Mouse (Mus musculus) thymus, postnatal 10 days (tissue): ENCODE data around the gene Dclk1.

Source experiments
- DNase-seq, 2 experiments: peaks; one replicate each; pipeline ENCODE4 v3.0.0; 2021; ENCODE audit warnings: low spot score in 2 of 2

The Dclk1 gene

DNA sequence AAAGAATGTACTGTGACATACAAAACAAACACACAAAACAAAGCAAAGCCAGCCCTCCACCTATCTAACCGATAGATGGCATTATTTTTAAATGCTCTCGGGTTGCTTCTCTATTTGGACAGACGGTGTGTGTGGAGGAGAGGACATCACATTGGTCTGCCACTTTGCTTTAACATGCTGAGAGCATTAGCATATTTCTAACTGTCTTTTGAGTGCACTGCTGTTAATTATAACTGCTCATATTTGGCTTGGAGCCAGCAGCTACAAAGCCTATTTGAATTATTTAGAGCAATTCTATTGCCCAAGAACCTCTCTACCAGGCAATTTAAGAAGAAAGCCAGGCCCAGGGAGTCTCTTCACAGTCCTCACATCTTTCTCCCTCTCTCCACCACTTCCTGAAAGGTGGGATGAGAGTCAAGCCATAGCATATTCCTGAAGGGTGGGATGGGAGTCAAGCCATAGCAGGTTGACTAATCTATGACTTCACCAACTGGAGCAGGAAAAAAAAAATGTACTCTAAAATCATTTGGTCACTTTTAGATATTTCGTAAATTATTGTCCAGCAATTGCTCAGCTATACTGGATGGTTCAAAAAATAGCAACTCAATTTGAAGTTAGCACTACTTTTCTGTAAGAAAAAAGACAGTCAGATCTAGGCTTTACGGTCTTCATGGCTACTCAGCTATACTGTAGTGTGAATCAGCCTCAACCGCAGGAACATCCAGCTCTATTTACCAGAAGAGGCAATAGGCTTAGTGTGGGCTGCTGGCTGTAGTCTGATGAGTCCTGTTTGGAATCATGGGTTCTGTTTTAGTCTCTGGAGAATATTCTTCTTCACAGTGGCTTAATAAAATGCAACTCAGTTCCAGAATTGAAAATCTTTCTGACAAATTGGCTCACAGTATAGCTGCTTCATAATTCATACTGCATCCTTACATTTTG, 155.9 kb downstream of the Dclk1 start:
- no peak for DNase-seq

DNA sequence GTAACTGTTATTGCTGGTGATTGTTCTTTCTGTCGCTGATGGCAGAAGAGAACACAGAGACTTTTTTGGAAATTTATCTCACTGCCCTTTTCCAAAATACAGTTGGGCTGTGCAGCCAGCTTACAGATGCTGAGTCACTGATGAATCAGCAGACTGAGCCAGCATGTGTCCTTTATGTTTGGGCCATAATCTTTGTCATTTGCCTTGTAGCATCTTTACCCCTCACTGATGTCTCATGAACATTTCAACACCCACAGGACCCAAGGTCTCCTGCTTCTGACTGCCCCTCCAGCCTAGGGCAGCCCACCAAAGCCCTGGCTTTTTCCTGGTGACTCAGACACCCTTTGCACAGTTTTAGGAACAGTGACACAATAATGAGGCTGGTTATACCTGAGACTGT, 159.1 kb downstream of the Dclk1 start:
- DNase-seq, result no peak

DNA sequence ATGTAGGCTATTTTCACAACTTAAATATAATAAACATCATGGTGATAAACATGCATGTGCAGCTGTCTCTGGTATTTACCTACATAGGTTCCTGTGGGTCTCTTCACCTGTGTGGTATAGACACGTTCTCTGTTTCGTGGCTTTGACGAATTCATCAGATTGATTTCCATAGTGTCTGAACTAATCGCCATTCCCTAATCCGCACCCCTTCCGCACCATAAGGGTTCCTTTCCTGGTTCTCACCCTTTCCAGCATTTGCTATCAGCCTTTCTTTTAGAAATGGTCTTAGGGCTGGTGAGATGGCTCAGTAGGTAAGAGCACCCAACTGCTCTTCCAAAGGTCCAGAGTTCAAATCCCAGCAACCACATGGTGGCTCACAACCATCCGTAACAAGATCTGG, 162.6 kb downstream of the Dclk1 start:
- no peak for DNase-seq

DNA sequence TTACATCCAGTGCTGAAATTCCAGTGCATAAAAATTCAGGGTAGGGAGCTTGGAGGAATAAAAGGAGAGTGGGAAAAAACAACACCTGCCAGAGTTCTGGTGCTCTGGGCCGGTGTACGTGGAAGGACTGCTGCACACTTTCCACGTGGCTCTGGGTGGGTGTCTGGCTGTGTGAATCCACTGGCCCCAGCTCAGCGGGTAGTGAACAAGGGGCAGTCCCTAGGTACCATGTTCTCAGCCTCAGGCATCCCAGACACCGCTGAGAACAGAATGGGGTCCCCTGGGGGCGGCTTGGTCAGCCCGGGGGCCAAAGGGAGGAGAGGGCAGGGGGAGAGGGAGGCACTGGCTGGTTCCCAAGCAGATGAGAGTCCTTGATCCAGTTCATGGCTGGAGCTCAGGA, 164.5 kb downstream of the Dclk1 start:
- no peak for DNase-seq

DNA sequence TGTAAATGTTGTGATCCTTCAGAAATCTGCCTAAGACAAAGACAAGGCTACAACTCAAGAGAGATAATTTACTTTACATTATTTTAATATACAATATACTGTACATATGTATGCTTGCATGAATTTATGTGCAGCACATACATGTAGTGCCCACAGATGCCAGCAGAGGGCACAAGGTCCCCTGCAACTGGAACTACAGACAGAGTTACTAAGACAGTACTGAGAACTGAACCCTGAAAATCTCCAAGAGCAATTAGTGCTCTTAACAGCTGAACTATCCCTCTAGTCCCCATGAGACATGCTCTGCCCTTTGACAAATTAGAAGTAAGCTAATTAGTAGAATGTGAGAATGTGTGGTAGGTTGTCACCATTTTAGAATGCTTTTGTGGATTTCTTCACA, 169.4 kb downstream of the Dclk1 start:
- DNase-seq, result no peak

DNA sequence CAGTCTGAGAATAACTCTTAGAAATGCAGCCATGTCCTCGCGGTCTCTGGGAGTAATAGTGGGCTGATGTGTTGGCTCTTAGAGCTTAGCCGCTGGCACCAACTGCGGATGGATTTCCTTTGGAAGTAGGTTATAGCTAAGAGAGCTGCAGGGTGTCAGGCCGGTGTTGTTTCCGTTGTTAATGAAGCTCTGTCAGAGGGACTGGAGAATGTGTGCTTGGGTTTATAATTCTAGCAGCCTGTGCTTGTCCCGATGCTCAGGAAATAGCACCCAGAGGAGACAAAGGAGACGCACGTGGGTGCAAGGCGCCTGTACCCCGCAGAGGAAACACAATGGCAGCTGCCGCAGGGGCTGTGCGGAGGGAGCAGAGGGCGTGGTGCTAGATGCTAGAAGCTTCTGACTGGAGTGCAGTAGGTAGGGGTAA, 173.4 kb downstream of the Dclk1 start:
- peak in 1 of 2 experiments; percentile 7 for DNase-seq

DNA sequence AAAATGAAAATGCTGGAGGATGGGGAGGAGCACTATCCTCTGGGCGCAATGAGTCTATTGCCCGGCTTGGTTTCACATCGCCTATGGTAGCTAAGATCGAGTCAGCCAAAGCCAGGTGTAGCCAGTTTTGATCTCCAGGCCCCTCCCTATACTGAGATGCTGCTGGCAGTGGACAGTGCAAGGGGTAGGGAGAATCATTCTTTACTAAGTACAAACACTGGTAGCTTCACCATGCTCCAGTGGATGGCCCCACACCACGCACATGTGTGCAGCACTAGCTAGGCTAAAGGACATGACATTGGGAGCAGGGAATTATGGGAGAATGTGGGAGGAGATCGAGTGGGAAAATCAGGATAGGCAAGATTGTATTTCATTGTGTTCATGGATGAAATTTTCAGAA, 176.7 kb downstream of the Dclk1 start:
- no peak for DNase-seq

DNA sequence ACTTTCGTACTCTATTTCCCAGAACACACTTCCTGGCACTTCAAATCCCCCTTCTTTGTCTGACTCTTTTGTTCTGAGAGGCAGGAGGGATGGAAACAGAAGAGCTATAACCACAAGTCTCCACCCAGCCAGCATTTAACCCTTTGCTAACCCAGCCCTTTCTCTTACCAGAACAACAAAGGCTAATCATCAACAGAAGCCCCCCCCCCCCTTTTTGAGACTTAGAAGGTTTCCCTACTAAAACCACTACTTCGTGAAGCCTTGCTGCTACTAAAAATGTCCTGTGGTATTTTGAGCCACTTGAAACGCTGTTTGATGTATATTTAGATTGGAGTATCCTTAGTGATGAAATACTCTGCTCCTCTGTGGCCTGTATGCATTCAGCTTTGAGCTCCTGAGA, 177.2 kb downstream of the Dclk1 start:
- no peak for DNase-seq

DNA sequence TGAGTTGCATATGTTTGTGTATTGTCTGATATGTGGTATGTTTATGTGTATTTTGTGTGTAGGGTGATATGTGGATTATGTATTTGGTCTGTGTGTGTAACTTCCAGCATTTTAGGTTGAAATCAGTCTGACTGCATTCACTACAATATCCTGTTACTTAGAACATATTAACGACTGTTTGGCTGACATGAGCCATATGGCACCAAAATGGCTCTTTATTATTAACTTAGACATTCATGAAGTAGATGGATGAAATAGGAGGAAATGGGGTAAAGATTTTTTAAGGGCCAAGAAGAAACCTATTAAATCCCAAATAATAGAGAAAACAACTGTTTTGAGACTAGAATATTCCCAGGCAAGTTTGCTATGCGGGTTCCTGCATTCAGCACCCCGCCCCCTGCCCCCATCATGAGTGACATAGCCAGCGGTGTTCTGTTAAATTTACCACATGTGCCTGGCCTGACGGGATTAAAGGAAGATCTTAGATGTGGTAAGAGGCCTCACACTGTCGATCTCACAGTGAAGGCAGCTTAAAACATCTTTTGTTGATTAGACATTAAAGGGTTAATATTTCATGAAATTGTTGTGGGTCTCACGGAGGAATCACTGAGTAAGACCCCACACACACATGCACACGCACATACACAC, 178.4 kb downstream of the Dclk1 start:
- DNase-seq, result no peak

DNA sequence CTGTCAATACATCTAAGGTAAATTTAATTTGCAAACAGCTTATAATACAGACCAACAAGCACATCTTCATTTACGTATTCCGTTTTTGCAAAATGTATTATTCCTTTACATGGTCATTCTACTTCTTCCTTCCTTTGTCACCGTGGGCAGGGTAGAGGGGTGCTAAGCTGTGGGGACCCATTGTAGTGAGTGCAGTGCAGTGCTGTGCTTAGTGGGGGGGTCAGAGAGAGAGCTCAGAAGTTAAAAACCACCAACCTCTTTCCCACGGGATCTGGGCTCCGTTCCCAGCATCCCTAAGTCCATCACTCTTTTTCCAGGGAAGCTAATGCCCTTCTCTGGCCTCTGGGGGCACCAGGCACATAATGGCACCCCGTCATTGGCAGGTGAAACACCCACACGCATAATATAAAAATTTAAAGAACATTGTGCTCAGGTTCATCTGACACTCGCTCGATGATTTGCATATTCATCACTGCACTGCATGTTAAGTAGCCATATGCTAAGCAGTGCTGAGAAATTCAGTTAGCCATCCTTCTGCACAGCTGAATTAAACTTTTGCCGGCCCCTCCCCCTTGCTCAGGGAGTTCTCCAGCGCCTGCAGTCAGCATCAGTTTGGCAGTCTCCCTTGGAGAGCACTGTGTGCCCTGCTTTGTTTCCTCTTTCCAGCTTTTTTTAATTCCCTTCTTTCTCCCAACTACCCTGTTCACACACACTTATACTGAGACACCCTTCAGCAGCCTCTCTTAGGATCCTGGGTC, 181.7 kb downstream of the Dclk1 start:
- no peak for DNase-seq

DNA sequence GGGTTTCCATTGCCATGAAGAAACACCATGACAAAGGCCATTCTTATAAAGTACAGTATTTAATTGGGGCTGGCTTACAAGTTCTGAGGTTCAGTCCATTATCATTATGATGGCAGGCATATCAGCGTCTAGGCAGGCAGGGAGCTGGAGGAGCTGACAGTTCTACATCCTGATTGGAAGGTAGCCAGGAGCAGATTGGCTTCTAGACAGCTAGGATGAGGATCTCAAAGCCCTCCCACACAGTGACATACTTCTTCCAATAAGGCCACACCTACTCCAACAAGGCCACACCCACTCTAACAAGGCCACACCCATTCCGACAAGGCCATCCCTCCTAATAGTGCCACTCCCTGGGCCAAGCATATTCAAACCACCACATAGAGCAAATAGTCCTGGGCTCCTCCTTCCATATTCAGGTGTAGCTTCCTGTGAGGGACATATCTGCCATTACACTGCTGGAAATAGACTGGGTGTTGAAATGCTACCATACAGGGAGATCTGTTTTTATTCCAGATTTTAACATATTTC, 187.9 kb downstream of the Dclk1 start:
- no peak for DNase-seq

DNA sequence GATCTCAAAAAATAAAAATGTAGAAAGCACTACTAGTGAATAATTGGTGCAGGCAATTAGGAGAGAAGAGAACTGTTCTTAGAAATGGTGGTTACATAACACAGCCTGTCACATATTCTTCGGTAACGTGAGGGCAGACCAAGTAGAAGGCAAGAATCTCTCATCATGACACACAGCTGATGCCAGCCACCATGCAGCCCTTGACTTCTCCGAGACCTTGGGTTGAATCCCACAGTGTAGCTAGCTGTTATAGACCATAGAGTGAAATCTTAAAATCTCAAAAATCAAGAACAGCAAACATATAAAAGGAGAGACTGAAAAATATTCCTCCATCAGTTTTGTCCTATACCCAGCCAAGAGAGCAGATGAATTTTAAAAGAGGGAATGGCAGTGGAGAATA, 189.1 kb downstream of the Dclk1 start:
- no peak for DNase-seq

DNA sequence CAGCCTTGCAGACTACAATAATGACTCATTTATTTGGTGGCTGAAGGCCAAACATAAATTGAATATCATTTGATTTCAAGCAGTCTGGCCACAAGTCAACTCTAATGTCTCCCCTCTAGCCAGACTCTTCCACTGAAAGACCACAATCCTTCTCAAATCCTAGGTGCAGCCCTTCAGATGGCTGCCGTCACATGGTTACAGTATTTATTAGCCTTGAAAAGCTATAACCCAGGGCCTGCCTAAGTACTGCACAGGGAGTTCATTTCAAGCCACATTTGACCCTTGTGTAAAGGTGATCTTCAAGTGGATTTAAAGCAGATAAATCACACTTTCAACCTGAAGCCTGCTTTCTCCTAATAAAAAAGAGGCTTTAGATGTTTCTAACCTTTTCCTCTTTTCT, 192.1 kb downstream of the Dclk1 start:
- DNase-seq, result no peak

DNA sequence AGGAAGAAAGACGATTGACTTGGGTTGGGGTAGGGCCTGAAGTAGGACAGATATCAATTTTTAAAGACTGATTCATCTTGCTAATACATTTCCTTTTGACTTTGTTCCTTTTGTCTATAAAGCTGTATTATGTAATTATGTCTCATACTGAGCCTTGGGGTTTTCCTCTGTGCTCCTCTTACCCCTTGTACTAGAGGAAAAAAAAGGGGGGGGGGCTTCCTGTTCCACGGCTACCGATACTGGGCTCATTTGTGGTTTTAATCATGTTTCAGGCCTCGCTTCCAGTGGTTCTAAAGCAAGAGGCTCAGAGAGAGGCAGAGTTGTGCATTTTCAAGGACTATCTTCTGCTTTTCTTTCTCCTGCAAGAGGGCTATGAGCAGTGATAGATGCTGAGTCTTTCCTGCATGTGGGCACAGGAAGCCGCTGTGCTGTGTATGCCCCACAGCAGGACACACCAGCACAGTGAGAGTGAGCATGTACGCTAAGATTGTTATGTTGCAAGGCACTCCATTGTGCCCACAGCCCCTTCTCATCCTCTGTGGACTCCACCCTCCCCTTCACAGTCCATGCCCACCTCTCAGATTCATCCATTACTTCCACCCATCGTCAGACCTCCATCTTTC, 196.8 kb downstream of the Dclk1 start:
- no peak for DNase-seq

DNA sequence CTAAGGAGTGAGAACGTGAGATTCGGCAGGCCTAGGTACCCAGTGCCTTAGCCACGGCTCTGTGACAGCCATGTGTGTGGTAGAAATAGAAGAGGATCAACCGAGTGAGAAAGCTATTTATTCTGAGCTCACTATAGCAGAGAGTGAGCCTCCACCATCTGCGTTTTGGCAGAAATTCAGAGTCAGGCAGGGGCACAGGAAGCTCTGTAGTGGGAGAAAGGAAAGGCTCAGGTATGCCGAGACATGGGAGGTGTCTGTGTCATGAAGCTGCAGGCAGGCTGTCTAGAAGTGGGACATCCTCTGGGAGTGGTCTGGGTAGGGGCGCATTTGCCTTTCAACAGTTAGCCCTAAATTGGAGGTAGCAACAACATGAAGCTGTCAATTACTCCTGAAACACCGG, 198.2 kb downstream of the Dclk1 start:
- no peak for DNase-seq

DNA sequence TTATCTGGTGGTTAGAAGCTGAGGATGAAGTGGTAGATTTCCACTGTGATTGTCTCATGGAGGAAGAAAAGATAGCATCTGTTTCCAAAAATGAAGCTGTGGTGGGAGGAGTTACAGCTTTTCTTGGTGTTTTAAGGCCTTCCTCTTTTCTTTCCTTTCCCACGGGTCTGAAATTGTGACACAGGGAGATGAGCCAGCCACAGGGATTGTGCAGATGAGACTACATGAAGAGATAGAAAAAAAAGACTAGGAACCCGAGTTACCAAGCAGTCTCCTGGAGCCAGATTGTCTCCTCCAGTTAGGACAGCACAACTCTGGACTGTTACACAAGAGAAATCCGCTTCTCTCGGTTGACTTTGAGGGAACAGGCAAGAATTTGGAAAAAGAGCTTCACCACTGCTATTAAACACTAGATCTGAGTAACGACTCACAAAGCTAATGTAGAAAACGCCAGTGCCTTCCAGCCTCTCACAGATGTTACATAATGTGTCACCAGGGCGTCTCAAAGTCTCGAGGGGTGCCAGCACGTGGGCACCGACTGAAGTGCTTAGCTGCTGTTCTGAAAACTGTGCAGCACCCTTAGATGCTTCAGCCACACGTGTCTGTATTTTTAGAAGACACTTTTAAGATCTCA, 200.0 kb downstream of the Dclk1 start:
- no peak for DNase-seq

DNA sequence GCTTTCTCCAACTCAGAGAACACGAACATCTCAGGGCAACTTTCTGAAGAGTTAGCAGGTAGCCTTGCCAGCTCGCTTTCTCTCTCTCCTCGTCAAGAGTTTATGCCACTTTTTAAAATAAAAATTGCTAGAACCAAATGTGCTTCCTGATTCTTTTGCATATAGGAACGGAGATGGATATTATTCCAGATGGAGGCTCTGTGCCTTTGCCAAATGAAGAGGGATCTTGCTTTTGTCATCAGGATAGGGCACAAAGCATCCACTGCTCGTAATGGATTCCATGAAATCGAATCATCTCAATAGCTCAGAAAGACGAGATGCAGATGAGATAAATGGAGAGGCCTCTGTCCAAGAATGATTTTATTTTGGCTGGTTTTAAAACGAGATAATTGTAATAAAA, 201.1 kb downstream of the Dclk1 start:
- no peak for DNase-seq

DNA sequence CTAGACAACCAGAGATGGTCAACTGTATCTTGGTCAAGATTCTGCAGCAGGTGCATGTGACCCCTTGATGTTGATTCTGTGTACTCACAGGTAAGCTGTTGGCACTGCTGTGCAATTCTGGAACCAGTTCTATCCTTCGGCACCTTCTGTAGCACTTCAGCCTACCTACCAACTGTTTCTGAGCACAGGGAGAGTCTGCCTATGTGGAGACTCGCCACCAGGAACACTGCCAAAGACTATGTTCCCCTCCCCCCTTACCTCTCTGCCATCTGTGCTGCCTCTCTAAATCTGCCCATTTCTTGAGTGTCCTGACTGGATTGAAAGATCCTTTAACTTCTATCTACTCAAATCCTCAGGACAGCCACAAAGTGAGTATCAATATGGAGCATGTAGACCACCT, 201.6 kb downstream of the Dclk1 start:
- DNase-seq, result no peak

DNA sequence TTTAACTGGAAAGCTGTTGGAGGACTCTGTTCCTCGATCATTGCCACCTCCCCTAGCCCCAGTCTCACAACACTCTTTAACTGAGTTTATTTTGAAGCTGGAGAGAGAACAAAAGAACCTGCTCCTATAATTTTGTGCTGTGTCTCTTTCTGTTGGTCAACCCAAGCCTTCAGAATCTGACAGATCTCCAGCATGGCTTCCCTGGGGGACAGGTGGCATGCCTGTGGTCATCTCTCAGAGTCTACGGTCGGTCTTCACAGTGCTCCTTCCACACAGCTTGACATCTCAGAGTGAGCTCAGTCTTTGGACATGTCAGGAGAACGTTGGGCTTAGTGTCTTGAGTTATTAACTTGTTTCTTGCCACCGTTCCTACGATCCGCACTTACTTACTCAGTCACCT, 204.5 kb downstream of the Dclk1 start:
- DNase-seq, result no peak

DNA sequence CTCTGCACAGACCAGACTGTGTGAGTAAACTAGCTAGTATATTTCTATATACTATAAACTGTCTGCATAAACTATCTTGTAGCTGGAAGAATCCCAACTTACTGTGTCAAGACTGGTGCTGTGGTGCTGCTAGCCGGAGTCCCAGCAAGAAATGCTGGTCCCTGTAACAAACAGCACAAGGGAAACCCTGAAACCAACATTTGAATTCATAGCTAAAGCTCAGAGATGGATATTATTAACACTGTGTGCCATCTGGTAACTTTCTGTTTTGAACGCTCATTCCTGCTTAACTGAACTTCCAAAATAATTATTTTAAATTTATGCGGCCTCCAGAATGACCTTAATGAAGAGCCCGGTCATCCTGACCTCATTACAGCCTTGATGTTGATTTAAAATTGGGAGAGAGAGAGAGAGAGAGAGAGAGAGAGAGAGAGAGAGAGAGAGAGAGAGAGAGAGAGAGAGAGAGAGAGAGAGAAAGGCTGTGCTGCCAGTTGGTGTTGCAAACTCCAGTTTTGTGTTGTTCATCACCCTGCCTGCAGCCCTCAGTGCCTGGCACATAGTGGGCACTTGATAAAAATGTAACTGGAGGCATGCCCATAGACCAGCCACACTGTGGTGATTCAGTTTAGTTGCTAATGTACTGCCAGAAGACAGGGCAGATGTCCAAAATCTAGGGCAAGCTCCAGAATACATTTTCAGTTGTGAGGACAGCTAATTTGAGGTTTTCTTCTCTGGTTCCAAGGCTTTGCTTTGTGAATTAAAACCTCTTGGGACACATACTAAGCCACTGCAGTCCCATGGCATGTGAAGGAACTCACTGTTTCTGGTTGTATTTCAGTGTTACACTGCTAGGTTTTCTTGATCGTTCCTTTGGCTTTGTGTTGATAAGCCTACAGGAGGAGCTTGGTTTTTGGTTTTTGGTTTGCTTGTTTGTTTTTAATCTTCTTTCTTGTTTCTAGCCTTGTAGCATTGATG, 205.6 kb downstream of the Dclk1 start:
- no peak for DNase-seq
